Comparison of ENCODE assay signal across 8 mouse cellular contexts in genomic region chr6:47748306-47748705, GRCm38 (mm10).
DNase-seq lines count a peak whose midpoint lies in the region; ATAC-seq lines count a peak whose summit lies in the region.
"Not testable (repeated sequence)": the region's sequence is repeated elsewhere in the genome, so short reads cannot be mapped to it uniquely, and the experiment has no call there.

No protein-coding gene starts in this region.

- H3K9ac ChIP-seq in forebrain, embryonic 14.5 days (ENCODE audit: low read length); heart, embryonic 13.5 days: not testable (repeated sequence)

- not testable (repeated sequence) for H3K4me1 ChIP-seq in forebrain, embryonic 14.5 days (ENCODE audit: control insufficient read depth, insufficient read depth, low read length); heart, embryonic 13.5 days

- H3K36me3 ChIP-seq in forebrain, embryonic 14.5 days (ENCODE audit: control insufficient read depth, insufficient read depth, low read length); heart, embryonic 13.5 days: not testable (repeated sequence)

- not testable (repeated sequence) for H3K27me3 ChIP-seq in forebrain, embryonic 14.5 days (replicated peaks; ENCODE audit: control insufficient read depth, insufficient read depth, low read length); heart, embryonic 13.5 days (replicated peaks)

- H3K4me3 ChIP-seq in forebrain, embryonic 14.5 days (ENCODE audit: low read depth, low read length) = peak overlapping the region; percentile 25
- peak overlapping the region; percentile 36 for H3K4me3 ChIP-seq in heart, embryonic 13.5 days

- WGBS in forebrain, embryonic 14.5 days = 10% methylated on average over 8 of the region's 25 CpGs
- WGBS in heart, embryonic 13.5 days = 9% methylated on average over 13 of the region's 25 CpGs

- H3K27ac ChIP-seq in forebrain, embryonic 14.5 days (ENCODE audit: low read depth, low read length); heart, embryonic 13.5 days (replicated peaks): not testable (repeated sequence)

- intact Hi-C loops in left cerebral cortex, postnatal 10 days (cut with DNase I) = not testable (repeated sequence)

- DNase-seq in adrenal gland, postnatal 36 days = peak; percentile 85 to 86
- not testable (repeated sequence) for DNase-seq in forebrain, embryonic 14.5 days (ENCODE audit: low spot score)
- DNase-seq in kidney, adult 9 months = peak; percentile 94
- DNase-seq in left cerebral cortex, postnatal 10 days (ENCODE audit: extremely low spot score in 1 of 2, low spot score in 2 of 2) = peak; percentile 86 to 92
- DNase-seq in lung, postnatal 25 days (ENCODE audit: low spot score) = peak; percentile 86
- peak; percentile 94 for DNase-seq in right cerebral cortex, postnatal 10 days (ENCODE audit: low spot score in 2 of 2)
- peak; percentile 92 for DNase-seq in urinary bladder, adult 2 months (ENCODE audit: low spot score)

- ATAC-seq in forebrain, embryonic 14.5 days; heart, embryonic 13.5 days (ENCODE audit: extremely low read depth, insufficient number of reproducible peaks, low FRiP score, low TSS enrichment): not testable (repeated sequence)

- H3K4me2 ChIP-seq in forebrain, embryonic 14.5 days (ENCODE audit: low read length) = 0 out of 2 replicates have a peak overlapping the region, but pooled peaks have one; percentile 30
- peak overlapping the region; percentile 57 for H3K4me2 ChIP-seq in heart, embryonic 13.5 days

- H3K9me3 ChIP-seq in forebrain, embryonic 14.5 days (replicated peaks; ENCODE audit: control insufficient read depth, low read length); heart, embryonic 13.5 days: not testable (repeated sequence)
